In the genomic region with DNA sequence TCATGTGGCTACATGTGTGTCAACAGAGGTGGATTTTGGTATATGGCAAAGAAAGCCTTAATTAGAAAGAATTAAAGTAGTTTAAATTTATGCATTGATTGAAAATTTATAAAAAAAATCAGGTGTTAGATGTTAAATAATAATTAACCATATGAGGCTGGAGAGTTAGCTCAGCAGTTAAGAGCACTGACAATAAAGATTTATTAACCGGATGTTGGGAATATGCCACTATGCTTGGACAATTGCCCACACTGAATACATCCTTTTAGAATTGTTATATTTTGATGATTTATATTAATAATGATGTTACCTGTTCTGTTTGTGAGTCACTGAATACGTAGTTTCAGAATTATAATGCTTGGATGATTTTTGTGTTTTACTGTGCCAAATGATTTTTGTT, we compare ENCODE assay signal across 24 mouse cellular contexts. TPM values are rescaled to one million over a fixed set of nuclear protein-coding genes. Genes with fewer than 3 reads are reported as not detected.
"Had no signal": no experiment of that assay in that cellular context is flagged by ENCODE, and none has a peak within 500 bp of the region (broad histone marks: within the 10 kb centered on the region; RNA-seq: fewer than 3 reads in every experiment).

No protein-coding gene starts in this region.

- H3K36me3 ChIP-seq: neural tube, embryonic 15.5 days; stomach, embryonic 15.5 days had no signal

- H3K27me3 ChIP-seq: neural tube, embryonic 15.5 days; stomach, embryonic 15.5 days had no signal

- H3K4me2 ChIP-seq: neural tube, embryonic 15.5 days; stomach, embryonic 15.5 days had no signal

- H3K9ac ChIP-seq: neural tube, embryonic 15.5 days; stomach, embryonic 15.5 days had no signal

- H3K4me1 ChIP-seq: neural tube, embryonic 15.5 days; stomach, embryonic 15.5 days had no signal

- H3K9me3 ChIP-seq: neural tube, embryonic 15.5 days; stomach, embryonic 15.5 days had no signal

- DNase-seq: retina, postnatal 1 day; right cerebral cortex, adult 18-20 months; right cerebral cortex, postnatal 14 days; right cerebral cortex, postnatal 25 days; right cerebral cortex, postnatal 4 days; spleen, adult 18-20 months; thymus, adult 18-20 months; thymus, adult 2 months; thymus, postnatal 14 days; thymus, postnatal 25 days; thymus, postnatal 36 days; thymus, postnatal 4 days had no signal

- H3K4me3 ChIP-seq: neural tube, embryonic 15.5 days; stomach, embryonic 15.5 days had no signal

- H3K27ac ChIP-seq: neural tube, embryonic 15.5 days; stomach, embryonic 15.5 days; stomach, postnatal 0 days had no signal

RNA-seq across cellular contexts. Expression of a gene that starts 36.3 kb away (rescaled TPM):
- total RNA-seq: neutrophil, adult 5-6 weeks had no signal
- polyA plus RNA-seq: neural tube, embryonic 14.5 days; neural tube, embryonic 15.5 days; small intestine, adult 2 months; spleen, adult 2 months; stomach, embryonic 14.5 days; stomach, embryonic 15.5 days; stomach, embryonic 16.5 days; stomach, postnatal 0 days; testis, adult 2 months; thymus, adult 2 months; thymus, postnatal 0 days; urinary bladder, adult 2 months had no signal

RNA-seq across cellular contexts. Expression of a gene that starts 55.0 kb away (rescaled TPM):
- total RNA-seq: neutrophil, adult 5-6 weeks had no signal
- polyA plus RNA-seq: neural tube, embryonic 14.5 days; neural tube, embryonic 15.5 days; small intestine, adult 2 months; spleen, adult 2 months; stomach, embryonic 14.5 days; stomach, embryonic 15.5 days; stomach, embryonic 16.5 days; stomach, postnatal 0 days; thymus, adult 2 months; thymus, postnatal 0 days; urinary bladder, adult 2 months had no signal
